Mouse (Mus musculus) ES-CJ7 (cell line): ENCODE measurements around the gene Crybg3.
A peak's percentile ranks its signal among the peaks of the same experiment; 100 is the strongest.

Experiments used
- DNase-seq: peaks from one replicate; pipeline ENCODE4 v3.0.0; 2011; ENCODE audit warnings: low read depth, low spot score

Gene Crybg3

GRCm38 (mm10) chr16:59534349-59534748 is 66.4 kb downstream of the Crybg3 start:
- DNase-seq: no peak

GRCm38 (mm10) chr16:59532561-59532960 is 68.2 kb downstream of the Crybg3 start:
- no peak for DNase-seq

GRCm38 (mm10) chr16:59531243-59531642 is 69.5 kb downstream of the Crybg3 start:
- DNase-seq: no peak

- no peak for DNase-seq
These were observed 71.2 kb downstream of the Crybg3 start for GRCm38 (mm10) chr16:59529570-59529969.

- DNase-seq: no peak
These were observed 73.8 kb downstream of the Crybg3 start for GRCm38 (mm10) chr16:59526939-59527338.

GRCm38 (mm10) chr16:59521752-59522423 is 78.9 kb downstream of the Crybg3 start:
- DNase-seq: no peak

- DNase-seq: no peak
These were observed 83.1 kb downstream of the Crybg3 start for GRCm38 (mm10) chr16:59517447-59518219.

- DNase-seq: no peak
These were observed 83.8 kb downstream of the Crybg3 start for GRCm38 (mm10) chr16:59516965-59517364.

GRCm38 (mm10) chr16:59515169-59515568 is 85.6 kb downstream of the Crybg3 start:
- no peak for DNase-seq

- DNase-seq: no peak
These were observed 90.9 kb downstream of the Crybg3 start for GRCm38 (mm10) chr16:59509830-59510229.

GRCm38 (mm10) chr16:59499180-59499579 is 101.6 kb downstream of the Crybg3 start:
- DNase-seq: no peak

- DNase-seq: peak; percentile 11
These were observed 102.8 kb downstream of the Crybg3 start for GRCm38 (mm10) chr16:59497947-59498346.

- no peak for DNase-seq
These were observed 107.6 kb downstream of the Crybg3 start for GRCm38 (mm10) chr16:59493199-59493598.

- DNase-seq: no peak
These were observed 112.7 kb downstream of the Crybg3 start for GRCm38 (mm10) chr16:59487975-59488548.

- DNase-seq: no peak
These were observed 113.5 kb downstream of the Crybg3 start for GRCm38 (mm10) chr16:59487239-59487638.

GRCm38 (mm10) chr16:59477955-59478354 is 122.8 kb downstream of the Crybg3 start:
- no peak for DNase-seq

- peak; percentile 62 for DNase-seq
These were observed 126.0 kb downstream of the Crybg3 start for GRCm38 (mm10) chr16:59474788-59475187.

- DNase-seq: no peak
These were observed 128.2 kb downstream of the Crybg3 start for GRCm38 (mm10) chr16:59472546-59472945.

- DNase-seq: peak; percentile 83
These were observed 129.0 kb downstream of the Crybg3 start, which contains the start of gene Riox2 for GRCm38 (mm10) chr16:59471637-59472278. Riox2 (plus strand) TSS chr16:59471775.

- DNase-seq: no peak
These were observed 130.9 kb downstream of the Crybg3 start for GRCm38 (mm10) chr16:59469846-59470245.

GRCm38 (mm10) chr16:59463973-59464372 is 136.8 kb downstream of the Crybg3 start:
- no peak for DNase-seq

- DNase-seq: no peak
These were observed 137.2 kb downstream of the Crybg3 start for GRCm38 (mm10) chr16:59463567-59463966.
